Mouse (Mus musculus): ENCODE data around the gene Timp4.

GRCm38 (mm10) chr6:115292621-115293020 lies 40.6 kb upstream of the Timp4 start:
- TF ChIP-seq CTCF (IDR thresholded peaks at IDR 0.05) (no peak), EP300 (IDR thresholded peaks at IDR 0.05) (no peak)

Measured in lung, postnatal 0 days (tissue).